Mouse (Mus musculus): Measurements from ENCODE around the gene Srp14.

Srp14 gene

DNA sequence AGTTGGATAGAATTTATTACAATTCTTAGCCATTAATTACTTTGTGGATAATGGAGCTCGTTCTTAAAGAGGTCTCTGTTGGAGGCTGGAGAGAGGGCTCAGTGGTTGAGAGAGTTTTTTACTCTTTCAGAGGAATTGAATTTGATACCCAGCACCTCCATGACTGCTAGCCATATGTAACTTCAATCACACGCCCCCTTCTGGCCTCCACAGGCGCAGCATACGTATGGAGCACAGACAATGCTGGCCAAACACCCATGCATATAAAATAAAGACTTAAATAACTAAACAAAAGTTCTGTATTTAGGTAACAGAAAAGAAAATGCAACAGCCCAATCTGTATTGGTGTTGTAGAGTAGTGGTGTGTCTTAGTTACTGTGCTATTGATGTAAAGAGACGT lies 47.9 kb downstream of the Srp14 start:
- DNase-seq (ENCODE audit: low read depth, low spot score), result no peak

- DNase-seq (ENCODE audit: low read depth, low spot score), result no peak
Observed at GRCm38 (mm10) chr2:118430630-118431029, 48.9 kb downstream of the Srp14 start.

DNA sequence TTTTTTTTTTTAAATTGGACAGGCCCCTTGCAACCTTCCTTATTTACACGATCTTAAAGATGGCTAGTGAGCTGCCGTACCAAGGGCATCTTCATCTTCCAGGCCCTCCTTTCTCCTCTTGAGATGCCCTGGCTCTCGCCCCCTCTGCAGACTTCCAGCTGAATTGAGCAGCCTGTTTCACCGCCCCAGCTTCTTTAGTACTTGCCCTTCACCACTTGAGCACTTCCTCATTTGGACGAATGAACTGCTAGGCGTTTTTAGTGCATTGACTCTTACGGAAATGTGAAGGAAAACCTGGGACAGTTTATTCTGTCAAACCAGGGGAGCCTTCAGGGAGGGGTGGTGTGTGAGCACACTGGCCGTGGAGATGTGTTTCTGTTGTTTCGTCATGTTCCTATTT lies 50.2 kb downstream of the Srp14 start:
- no peak for DNase-seq (ENCODE audit: low read depth, low spot score)

DNA sequence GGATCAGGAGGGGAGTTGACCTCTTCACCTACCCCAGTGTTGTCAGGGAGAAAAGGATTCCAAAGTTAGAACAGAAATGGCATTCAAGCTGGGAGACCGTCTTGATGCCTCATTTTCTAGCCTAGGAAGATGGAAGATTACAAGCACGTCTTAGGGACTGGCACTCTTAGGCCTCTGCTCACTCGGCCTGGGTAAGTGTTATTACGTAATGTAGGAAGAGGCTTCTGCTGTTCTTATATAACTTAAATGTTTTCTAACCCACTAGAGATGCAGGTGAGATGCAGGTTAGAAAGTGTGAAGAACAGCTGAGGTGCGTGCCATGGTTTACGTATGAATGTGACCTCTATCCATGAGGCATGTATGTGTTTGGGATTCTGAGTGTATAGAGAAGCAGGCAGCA lies 51.2 kb downstream of the Srp14 start:
- no peak for DNase-seq (ENCODE audit: low read depth, low spot score)

All from retina, adult 2 months (tissue).